Mouse (Mus musculus) gastrocnemius, postnatal 25 days (tissue): ENCODE results near the gene Slc25a13. TPM values are rescaled to one million over a fixed set of nuclear protein-coding genes. Genes with fewer than 3 reads are reported as not detected.
"Not testable (repeated sequence)": the region's sequence is repeated elsewhere in the genome, so short reads cannot be mapped to it uniquely, and the experiment has no call there.

Experiments used
- DNase-seq: peaks from one replicate; pipeline ENCODE4 v3.0.0; 2022
- total RNA-seq, 2 experiments: library from RNA; stranded (reverse); gene quantifications; 1 replicate in 1 of 2; 2 replicates in 1 of 2; pipeline ENCODE4 v1.2.3; 2021

The Slc25a13 gene
- total RNA-seq, 2 experiments from 2014 or later = 0.56 to 0.64 TPM

GRCm38 (mm10) chr6:6202451-6202850 lies 14.5 kb downstream of the Slc25a13 start:
- DNase-seq = no peak

GRCm38 (mm10) chr6:6201977-6202376 lies 15.0 kb downstream of the Slc25a13 start:
- DNase-seq = no peak

GRCm38 (mm10) chr6:6199138-6199870 lies 17.7 kb downstream of the Slc25a13 start:
- DNase-seq = no peak

- DNase-seq = not testable (repeated sequence)
These were observed 18.9 kb downstream of the Slc25a13 start for GRCm38 (mm10) chr6:6198056-6198455.

GRCm38 (mm10) chr6:6197339-6197738 lies 19.6 kb downstream of the Slc25a13 start:
- DNase-seq = no peak

GRCm38 (mm10) chr6:6196527-6196926 lies 20.4 kb downstream of the Slc25a13 start:
- DNase-seq = no peak

- no peak for DNase-seq
These were observed 22.1 kb downstream of the Slc25a13 start for GRCm38 (mm10) chr6:6194831-6195230.

GRCm38 (mm10) chr6:6193906-6194305 lies 23.1 kb downstream of the Slc25a13 start:
- no peak for DNase-seq

- no peak for DNase-seq
These were observed 24.6 kb downstream of the Slc25a13 start for GRCm38 (mm10) chr6:6192413-6192812.

GRCm38 (mm10) chr6:6191596-6192337 lies 25.2 kb downstream of the Slc25a13 start:
- DNase-seq = no peak

GRCm38 (mm10) chr6:6188970-6189369 lies 28.0 kb downstream of the Slc25a13 start:
- no peak for DNase-seq

- DNase-seq = no peak
These were observed 30.5 kb downstream of the Slc25a13 start for GRCm38 (mm10) chr6:6186468-6186867.

GRCm38 (mm10) chr6:6185735-6186068 lies 31.3 kb downstream of the Slc25a13 start:
- no peak for DNase-seq

GRCm38 (mm10) chr6:6184921-6185734 lies 31.8 kb downstream of the Slc25a13 start:
- DNase-seq = no peak

- DNase-seq = no peak
These were observed 33.4 kb downstream of the Slc25a13 start for GRCm38 (mm10) chr6:6183601-6184000.

GRCm38 (mm10) chr6:6182191-6182590 lies 34.8 kb downstream of the Slc25a13 start:
- DNase-seq = no peak

GRCm38 (mm10) chr6:6178341-6178740 lies 38.6 kb downstream of the Slc25a13 start:
- not testable (repeated sequence) for DNase-seq

- DNase-seq = no peak
These were observed 41.5 kb downstream of the Slc25a13 start for GRCm38 (mm10) chr6:6175350-6175971.

- no peak for DNase-seq
These were observed 42.9 kb downstream of the Slc25a13 start for GRCm38 (mm10) chr6:6173935-6174561.

- DNase-seq = no peak
These were observed 43.6 kb downstream of the Slc25a13 start for GRCm38 (mm10) chr6:6173166-6173934.

- no peak for DNase-seq
These were observed 48.3 kb downstream of the Slc25a13 start for GRCm38 (mm10) chr6:6168566-6169134.
